Mouse (Mus musculus) megakaryocyte, adult 5-6 weeks (primary cell): Measurements from ENCODE around the gene Mei1. TPM values are rescaled to one million over a fixed set of nuclear protein-coding genes. Genes with fewer than 3 reads are reported as not detected.
A peak's percentile ranks its signal among the peaks of the same experiment; 100 is the strongest.

ENCODE experiments used
- ATAC-seq: 2 replicates; pipeline ENCODE4 v1.8.0; 2016; ENCODE audit warnings: mild to moderate bottlenecking, inconsistent platforms; ENCODE audit not compliant: poor library complexity, severe bottlenecking
- total RNA-seq, 2 experiments: library from RNA; stranded (forward) in 1 of 2; stranded (reverse) in 1 of 2; fragments of 153-499, 151-499 nt in 1 of 2; fragments of 221-1000, 200-1000 nt in 1 of 2; gene quantifications; 2 replicates each; pipeline versions ENCODE4 v1.2.3 to v1.2.4; 2015 to 2017

Gene Mei1
- total RNA-seq (2015): not detected in 2 replicates
- not detected in 2 replicates for total RNA-seq (2017)

- no peak for ATAC-seq
These were observed at the start of gene Mei1 for GRCm38 (mm10) chr15:82069898-82070297. TSS of gene Mei1 (plus strand) at chr15:82069996.

GRCm38 (mm10) chr15:82022535-82023088, 47.2 kb upstream of the Mei1 start:
- no peak for ATAC-seq

GRCm38 (mm10) chr15:82023965-82024635, 45.7 kb upstream of the Mei1 start:
- no peak for ATAC-seq

- no peak for ATAC-seq
These were observed 42.5 kb upstream of the Mei1 start for GRCm38 (mm10) chr15:82027276-82027675.

GRCm38 (mm10) chr15:82027726-82028125, 42.1 kb upstream of the Mei1 start:
- ATAC-seq: no peak

DNA sequence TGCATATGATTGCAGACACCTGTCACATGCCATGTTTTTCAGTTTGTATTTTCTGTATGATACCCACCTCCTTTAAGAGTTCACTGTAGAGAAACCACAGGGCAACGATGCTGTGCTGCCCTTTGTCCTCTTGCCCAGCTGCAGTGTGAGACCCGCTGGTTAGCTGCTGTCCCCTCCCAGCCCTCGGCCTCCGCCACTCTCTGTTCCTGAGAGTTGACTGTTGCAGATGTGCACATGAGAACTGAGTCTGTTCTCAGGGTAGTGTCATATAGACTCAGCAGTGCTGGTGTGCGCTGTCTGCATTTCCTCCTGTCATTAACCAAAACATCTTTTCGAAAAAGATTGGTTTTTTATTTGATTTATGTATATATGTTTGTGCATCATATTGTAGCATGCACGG, 37.4 kb upstream of the Mei1 start:
- ATAC-seq: no peak

DNA sequence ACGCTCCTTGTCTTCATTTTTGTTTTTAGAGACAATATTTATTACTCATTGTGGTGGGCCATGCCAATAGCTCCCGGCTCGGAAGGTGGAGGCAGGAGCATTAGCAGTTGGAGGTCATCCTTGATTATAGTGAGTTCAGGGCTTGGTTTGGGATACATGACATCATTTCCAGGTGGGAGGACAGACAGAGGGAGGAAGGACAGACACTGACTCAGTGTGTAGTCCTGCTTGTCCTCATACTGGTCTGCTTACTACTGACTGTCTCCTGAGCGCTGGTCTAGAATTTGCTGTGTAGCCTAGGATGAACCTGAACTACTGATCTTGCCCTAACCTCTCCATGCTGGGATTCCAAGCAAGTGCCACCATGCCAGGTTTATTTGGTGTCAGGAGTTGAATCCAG, 36.0 kb upstream of the Mei1 start, which contains the start of gene Desi1:
Desi1 (minus strand) TSS at position 101 of the 400 bp plus-strand sequence.
- ATAC-seq: no peak

DNA sequence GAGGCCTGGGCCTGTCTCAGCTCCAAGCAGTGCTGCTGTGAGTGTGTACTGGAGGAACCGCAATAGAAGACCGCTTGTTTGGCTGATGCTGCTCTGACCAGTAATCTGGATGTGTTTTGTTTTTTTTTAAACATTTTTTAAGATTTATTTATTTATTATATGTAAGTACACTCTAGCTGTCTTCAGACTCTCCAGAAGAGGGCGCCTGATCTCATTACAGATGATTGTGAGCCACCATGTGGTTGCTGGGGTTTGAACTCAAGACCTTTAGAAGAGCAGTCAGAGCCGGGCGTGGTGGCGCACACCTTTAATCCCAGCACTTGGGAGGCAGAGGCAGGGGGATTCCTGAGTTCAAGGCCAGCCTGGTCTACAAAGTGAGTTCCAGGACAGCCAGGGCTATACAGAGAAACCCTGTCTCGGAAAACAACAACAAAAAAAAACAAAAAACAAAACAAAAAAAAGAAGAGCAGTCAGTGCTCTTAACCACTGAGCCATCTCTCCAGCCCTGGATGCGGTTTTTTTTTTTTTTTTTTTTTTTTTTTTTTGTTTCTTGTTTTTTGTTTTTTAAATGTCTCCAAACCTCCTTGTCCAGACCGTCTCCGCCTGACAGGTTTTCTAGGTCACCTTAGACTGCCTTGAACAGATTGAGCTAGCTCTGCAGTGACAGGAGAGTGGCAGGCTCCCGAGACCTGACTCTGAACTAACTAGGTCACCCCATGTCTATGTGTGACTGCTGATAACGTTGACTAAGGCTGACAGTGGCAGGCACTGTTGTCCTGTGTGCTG, 33.7 kb upstream of the Mei1 start:
- ATAC-seq: no peak

GRCm38 (mm10) chr15:82040650-82041049, 29.1 kb upstream of the Mei1 start:
- peak; percentile 79 for ATAC-seq

- ATAC-seq: no peak
These were observed 25.5 kb upstream of the Mei1 start for GRCm38 (mm10) chr15:82044166-82044784.

DNA sequence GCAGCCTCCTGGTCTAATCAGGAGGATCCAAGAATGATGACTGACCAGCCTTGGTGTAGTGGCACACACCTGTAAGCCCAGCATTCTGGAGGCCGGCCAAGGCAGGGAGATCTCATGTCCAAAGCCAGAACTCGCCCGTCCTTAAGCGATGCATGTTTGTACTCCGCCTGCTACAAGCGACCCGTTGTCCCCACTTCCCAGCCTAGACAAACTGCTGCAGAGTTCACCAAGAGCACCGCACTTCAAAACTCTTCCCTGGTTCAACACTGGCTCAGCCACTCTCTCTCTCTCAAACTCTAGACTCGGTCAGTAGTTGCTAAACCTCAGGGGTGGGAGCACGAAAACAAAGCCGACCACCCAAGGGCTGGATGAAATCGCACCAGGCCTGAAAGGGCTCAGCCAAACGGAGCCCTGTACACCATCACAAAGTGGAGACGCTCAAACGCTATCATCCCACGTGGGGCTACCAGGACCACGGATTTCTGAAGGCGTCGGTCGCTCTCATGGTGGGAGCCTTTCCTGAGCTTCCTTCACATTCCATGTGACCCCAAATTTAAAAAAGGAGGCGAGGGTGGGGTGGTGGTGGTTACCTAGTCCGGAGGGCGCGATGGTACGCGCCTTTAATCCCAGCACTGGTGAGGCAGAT, 23.4 kb upstream of the Mei1 start:
- no peak for ATAC-seq

GRCm38 (mm10) chr15:82047080-82047883, 22.5 kb upstream of the Mei1 start, which contains the start of gene Snu13:
TSS of gene Snu13 (minus strand) at chr15:82047598.
- peak; percentile 98 for ATAC-seq

DNA sequence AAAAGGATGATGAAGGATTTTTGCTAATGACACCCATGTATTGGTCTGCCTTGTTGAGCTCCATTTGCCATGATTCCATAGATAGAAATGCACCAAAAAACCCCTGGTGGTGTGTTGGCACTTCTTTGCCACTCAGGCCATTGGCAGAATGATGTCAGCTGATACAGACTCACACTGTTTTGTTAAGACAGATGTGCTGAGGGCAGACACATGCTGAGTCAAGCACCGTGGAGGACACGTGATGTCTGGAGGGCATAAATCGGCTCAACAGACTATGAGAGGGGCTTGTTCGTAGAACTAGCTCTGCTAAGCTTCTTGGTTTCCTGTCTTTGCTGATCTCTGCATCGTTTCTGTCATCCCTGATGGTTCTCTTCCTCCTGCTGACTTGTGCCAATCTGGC, 17.3 kb upstream of the Mei1 start:
- no peak for ATAC-seq

DNA sequence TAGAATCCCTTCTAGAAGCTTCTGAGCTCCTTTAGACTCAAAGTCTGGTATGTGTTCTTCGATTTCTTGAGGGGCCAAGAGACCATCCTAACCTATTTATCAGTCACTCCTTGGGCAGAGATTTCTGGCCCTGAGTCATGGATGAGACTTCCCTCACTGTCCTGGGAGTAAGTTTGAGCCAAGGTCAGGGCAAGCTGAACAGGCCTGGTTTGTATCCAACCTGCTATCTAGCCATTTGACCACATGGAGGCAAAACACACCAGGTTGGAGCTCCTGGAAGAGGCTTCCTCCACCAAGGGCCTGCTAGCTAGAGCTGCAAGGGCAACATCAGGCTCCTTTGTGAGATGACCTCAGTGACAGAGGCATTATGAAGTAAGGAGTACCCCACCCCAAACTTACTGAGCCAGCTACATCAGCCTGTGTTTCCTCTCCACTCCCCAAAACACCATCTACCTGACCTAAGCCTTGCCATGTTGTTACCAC, 11.0 kb upstream of the Mei1 start, which contains the start of gene 4930407I10Rik:
4930407I10Rik (plus strand) TSS at position 433 of the 483 bp plus-strand sequence.
- ATAC-seq: no peak

- no peak for ATAC-seq
These were observed 5.9 kb upstream of the Mei1 start for GRCm38 (mm10) chr15:82063909-82064308.

DNA sequence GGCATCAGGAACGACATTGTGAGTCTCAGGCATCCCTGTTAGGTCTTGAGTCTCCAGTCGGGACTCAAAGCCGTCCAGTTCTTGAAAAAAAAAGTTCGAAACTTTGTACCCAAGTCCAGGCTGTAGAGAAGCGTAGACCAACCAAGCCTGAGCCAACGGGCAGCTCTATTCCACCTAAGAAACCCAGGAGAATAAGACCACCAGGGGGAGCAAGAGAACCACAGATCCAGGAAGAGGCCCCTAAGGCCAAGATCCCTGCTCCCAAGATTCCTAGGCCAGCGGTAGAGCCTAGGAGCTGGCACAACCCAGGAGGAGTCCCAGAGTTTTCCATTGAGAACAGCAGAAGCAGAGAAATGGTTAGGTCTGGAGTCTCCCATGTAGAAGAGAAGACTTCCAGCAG, 4.3 kb upstream of the Mei1 start:
- no peak; the same call in 1 of the 2 replicates for ATAC-seq

GRCm38 (mm10) chr15:82071816-82072469, 2.1 kb downstream of the Mei1 start:
- ATAC-seq: no peak

- ATAC-seq: no peak
These were observed 3.7 kb downstream of the Mei1 start for GRCm38 (mm10) chr15:82073490-82073889.

DNA sequence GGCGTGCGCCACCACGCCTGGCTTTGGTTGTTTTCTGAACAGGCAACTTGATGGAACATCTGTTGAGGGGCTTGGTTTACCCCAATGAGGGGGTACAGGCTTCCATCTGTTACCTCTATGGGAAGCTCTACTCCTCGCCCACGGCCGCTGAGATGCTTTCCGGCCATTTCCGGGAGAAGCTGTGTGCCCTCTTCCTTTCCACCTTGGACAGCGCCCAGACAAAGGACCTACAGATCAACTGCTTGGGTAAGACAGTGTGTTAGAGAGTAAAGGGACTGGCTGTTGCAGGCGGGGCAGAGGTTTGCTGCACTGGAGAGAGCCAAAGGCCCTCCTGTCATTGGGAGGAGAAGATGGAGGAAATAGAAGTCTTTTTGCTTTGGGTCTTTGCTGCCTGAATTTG, 10.1 kb downstream of the Mei1 start:
- no peak for ATAC-seq
